Mouse (Mus musculus): ENCODE data around the gene Ptprj. TPM values are rescaled to one million over a fixed set of nuclear protein-coding genes. Genes with fewer than 3 reads are reported as not detected.

Ptprj gene
- polyA plus RNA-seq, 1 experiment from 2014 or later = 1.7 TPM

DNA sequence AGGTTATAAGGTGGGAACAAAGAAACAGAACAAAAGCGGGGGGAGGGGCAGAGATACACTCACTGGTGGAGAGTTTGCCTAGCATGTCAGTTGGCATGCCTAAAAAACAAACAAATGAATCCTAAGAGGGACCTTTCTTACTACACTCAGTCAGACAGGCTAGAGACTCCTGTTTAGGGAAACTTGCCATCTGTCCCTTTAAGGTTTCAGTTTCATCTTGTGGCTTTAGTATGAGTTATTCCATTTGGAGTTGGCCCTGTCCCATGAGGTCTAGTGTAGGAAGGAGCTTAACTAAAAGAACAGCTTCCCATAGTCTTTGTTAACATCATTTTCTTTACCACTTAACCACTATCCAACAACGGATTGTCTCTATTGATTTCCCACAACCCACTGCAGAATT is 32.6 kb upstream of the Ptprj start:
- Histone ChIP-seq H3K4me3 (ENCODE audit: low read depth, low read length) (no peak overlapping the region), H3K9ac (ENCODE audit: low read depth, low read length) (no peak overlapping the region), H3K9me3 (replicated peaks; ENCODE audit: control insufficient read depth, low read length) (no peaks in the 10 kb centered on the region), H3K4me1 (ENCODE audit: control insufficient read depth, insufficient read depth, low read length) (no peaks in the 10 kb centered on the region), H3K27ac (ENCODE audit: low read depth, low read length) (no peak overlapping the region), H3K4me2 (no peak overlapping the region), H3K36me3 (ENCODE audit: control insufficient read depth, insufficient read depth, low read length) (no peaks in the 10 kb centered on the region), H3K27me3 (ENCODE audit: control insufficient read depth, insufficient read depth, low read length) (no peaks in the 10 kb centered on the region)
- WGBS (ENCODE audit: insufficient replicate concordance) = 69% methylated on average over 2 of the region's 2 CpGs
- ATAC-seq (replicated peaks; ENCODE audit: insufficient number of reproducible peaks, low FRiP score, low TSS enrichment) = no peak

DNA sequence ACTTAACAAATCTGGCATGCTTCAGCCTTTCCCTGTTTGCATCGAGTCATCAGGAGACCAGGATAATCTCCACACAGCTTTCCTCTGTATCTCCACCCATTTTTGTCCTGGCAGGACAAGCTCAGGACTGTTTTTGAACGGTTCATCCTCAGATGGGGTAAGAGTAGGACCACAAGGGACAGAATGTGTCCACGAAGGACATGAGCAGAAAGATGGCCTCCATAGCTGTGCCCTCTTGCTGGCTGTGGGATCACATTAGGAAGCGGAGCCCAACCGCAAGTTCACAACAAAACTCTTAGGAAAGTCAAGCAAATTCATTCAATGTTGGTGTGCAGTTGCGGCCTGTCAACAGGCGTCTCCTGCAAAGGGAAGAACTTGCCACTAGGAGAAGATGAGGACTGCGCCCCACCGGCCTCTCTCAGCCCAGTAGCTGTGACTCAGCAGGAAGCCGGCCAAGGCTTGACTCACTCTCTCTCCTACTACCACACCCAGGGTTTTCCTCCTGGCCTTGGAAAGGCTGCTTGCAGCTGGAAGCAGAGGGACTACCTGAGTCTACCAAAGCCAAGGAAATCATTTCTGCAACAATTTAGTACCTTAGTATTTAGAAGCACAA is 31.6 kb upstream of the Ptprj start:
- Histone ChIP-seq H3K27ac (ENCODE audit: low read depth, low read length) (no peak overlapping the region), H3K4me3 (ENCODE audit: low read depth, low read length) (no peak overlapping the region), H3K36me3 (ENCODE audit: control insufficient read depth, insufficient read depth, low read length) (no peaks in the 10 kb centered on the region), H3K4me2 (no peak overlapping the region), H3K9me3 (replicated peaks; ENCODE audit: control insufficient read depth, low read length) (no peaks in the 10 kb centered on the region), H3K9ac (ENCODE audit: low read depth, low read length) (no peak overlapping the region), H3K27me3 (ENCODE audit: control insufficient read depth, insufficient read depth, low read length) (no peaks in the 10 kb centered on the region), H3K4me1 (ENCODE audit: control insufficient read depth, insufficient read depth, low read length) (no peaks in the 10 kb centered on the region)
- 72% methylated on average over 10 of the region's 10 CpGs for WGBS (ENCODE audit: insufficient replicate concordance)
- ATAC-seq (replicated peaks; ENCODE audit: insufficient number of reproducible peaks, low FRiP score, low TSS enrichment) = no peak

GRCm38 (mm10) chr2:90601056-90601455 is 20.6 kb upstream of the Ptprj start:
- H3K4me1 ChIP-seq (ENCODE audit: control insufficient read depth, insufficient read depth, low read length) = no peaks in the 10 kb centered on the region
- H3K9me3 ChIP-seq (replicated peaks; ENCODE audit: control insufficient read depth, low read length) = no peaks in the 10 kb centered on the region
- H3K4me2 ChIP-seq = no peak overlapping the region
- no peak overlapping the region for H3K4me3 ChIP-seq (ENCODE audit: low read depth, low read length)
- H3K36me3 ChIP-seq (ENCODE audit: control insufficient read depth, insufficient read depth, low read length) = no peaks in the 10 kb centered on the region
- H3K27me3 ChIP-seq (ENCODE audit: control insufficient read depth, insufficient read depth, low read length) = no peaks in the 10 kb centered on the region
- H3K9ac ChIP-seq (ENCODE audit: low read depth, low read length) = no peak overlapping the region
- 92% methylated on average over 3 of the region's 3 CpGs for WGBS (ENCODE audit: insufficient replicate concordance)
- H3K27ac ChIP-seq (ENCODE audit: low read depth, low read length) = no peak overlapping the region
- no peak for ATAC-seq (replicated peaks; ENCODE audit: insufficient number of reproducible peaks, low FRiP score, low TSS enrichment)

DNA sequence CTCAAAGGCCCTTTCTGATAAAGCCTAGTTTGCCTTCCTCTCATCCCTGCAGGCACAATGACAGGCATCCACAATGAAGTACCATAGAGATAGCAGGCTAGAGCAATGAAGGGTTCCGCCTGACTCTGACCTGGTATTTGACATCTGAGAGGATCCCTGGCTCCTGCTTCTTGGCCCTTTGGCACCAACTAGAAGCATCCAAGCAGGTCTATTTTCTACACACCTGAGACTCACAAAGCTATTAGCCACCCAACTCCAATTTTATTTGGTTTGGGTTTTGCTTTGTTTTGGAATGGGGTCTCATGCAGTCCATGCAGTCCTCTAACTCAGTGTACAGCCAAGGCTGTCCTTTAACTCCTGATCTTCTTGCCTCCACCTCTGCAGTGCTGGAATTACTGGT is 7.7 kb upstream of the Ptprj start:
- H3K4me3 ChIP-seq (ENCODE audit: low read depth, low read length) = no peak overlapping the region
- H3K4me2 ChIP-seq = no peak overlapping the region
- H3K27me3 ChIP-seq (ENCODE audit: control insufficient read depth, insufficient read depth, low read length) = no peaks in the 10 kb centered on the region
- no peak for ATAC-seq (replicated peaks; ENCODE audit: insufficient number of reproducible peaks, low FRiP score, low TSS enrichment)
- no peak overlapping the region for H3K27ac ChIP-seq (ENCODE audit: low read depth, low read length)
- H3K9ac ChIP-seq (ENCODE audit: low read depth, low read length) = no peak overlapping the region
- peaks cover 3% of the 10 kb centered on the region; the same call in 1 of the 2 replicates for H3K4me1 ChIP-seq (ENCODE audit: control insufficient read depth, insufficient read depth, low read length)
- H3K36me3 ChIP-seq (ENCODE audit: control insufficient read depth, insufficient read depth, low read length) = no peaks in the 10 kb centered on the region
- H3K9me3 ChIP-seq (replicated peaks; ENCODE audit: control insufficient read depth, low read length) = no peaks in the 10 kb centered on the region; the same call in 1 of the 2 replicates
- 57% methylated on average over 1 of the region's 1 CpGs for WGBS (ENCODE audit: insufficient replicate concordance)

- ATAC-seq (replicated peaks; ENCODE audit: insufficient number of reproducible peaks, low FRiP score, low TSS enrichment) = no peak
- Histone ChIP-seq H3K27me3 (ENCODE audit: control insufficient read depth, insufficient read depth, low read length) (peaks cover 4% of the 10 kb centered on the region; the same call in 1 of the 2 replicates), H3K27ac (ENCODE audit: low read depth, low read length) (no peak overlapping the region), H3K9me3 (replicated peaks; ENCODE audit: control insufficient read depth, low read length) (no peaks in the 10 kb centered on the region; the same call in 1 of the 2 replicates), H3K36me3 (ENCODE audit: control insufficient read depth, insufficient read depth, low read length) (no peaks in the 10 kb centered on the region), H3K4me2 (no peak overlapping the region), H3K4me3 (ENCODE audit: low read depth, low read length) (no peak overlapping the region), H3K9ac (ENCODE audit: low read depth, low read length) (no peak overlapping the region), H3K4me1 (ENCODE audit: control insufficient read depth, insufficient read depth, low read length) (peaks cover 10% of the 10 kb centered on the region)
- 70% methylated on average over 4 of the region's 4 CpGs for WGBS (ENCODE audit: insufficient replicate concordance)
Observed at GRCm38 (mm10) chr2:90584506-90584905, 4.1 kb upstream of the Ptprj start.

GRCm38 (mm10) chr2:90583628-90584131 is 3.2 kb upstream of the Ptprj start:
- Histone ChIP-seq H3K27me3 (ENCODE audit: control insufficient read depth, insufficient read depth, low read length) (peaks cover 4% of the 10 kb centered on the region; the same call in 1 of the 2 replicates), H3K9me3 (replicated peaks; ENCODE audit: control insufficient read depth, low read length) (no peaks in the 10 kb centered on the region; the same call in 1 of the 2 replicates), H3K9ac (ENCODE audit: low read depth, low read length) (no peak overlapping the region), H3K27ac (ENCODE audit: low read depth, low read length) (no peak overlapping the region), H3K36me3 (ENCODE audit: control insufficient read depth, insufficient read depth, low read length) (no peaks in the 10 kb centered on the region), H3K4me1 (ENCODE audit: control insufficient read depth, insufficient read depth, low read length) (peaks cover 10% of the 10 kb centered on the region), H3K4me2 (no peak overlapping the region), H3K4me3 (ENCODE audit: low read depth, low read length) (no peak overlapping the region)
- WGBS (ENCODE audit: insufficient replicate concordance) = 29% methylated on average over 5 of the region's 5 CpGs
- ATAC-seq (replicated peaks; ENCODE audit: insufficient number of reproducible peaks, low FRiP score, low TSS enrichment) = no peak

- no peak overlapping the region for H3K9ac ChIP-seq (ENCODE audit: low read depth, low read length)
- peaks cover 10% of the 10 kb centered on the region for H3K4me1 ChIP-seq (ENCODE audit: control insufficient read depth, insufficient read depth, low read length)
- 60% methylated on average over 2 of the region's 2 CpGs for WGBS (ENCODE audit: insufficient replicate concordance)
- no peaks in the 10 kb centered on the region; the same call in 1 of the 2 replicates for H3K9me3 ChIP-seq (replicated peaks; ENCODE audit: control insufficient read depth, low read length)
- H3K27me3 ChIP-seq (ENCODE audit: control insufficient read depth, insufficient read depth, low read length) = peaks cover 4% of the 10 kb centered on the region; the same call in 1 of the 2 replicates
- H3K4me3 ChIP-seq (ENCODE audit: low read depth, low read length) = no peak overlapping the region
- H3K36me3 ChIP-seq (ENCODE audit: control insufficient read depth, insufficient read depth, low read length) = no peaks in the 10 kb centered on the region
- ATAC-seq (replicated peaks; ENCODE audit: insufficient number of reproducible peaks, low FRiP score, low TSS enrichment) = no peak
- H3K27ac ChIP-seq (ENCODE audit: low read depth, low read length) = no peak overlapping the region
- H3K4me2 ChIP-seq = no peak overlapping the region
Observed at GRCm38 (mm10) chr2:90582814-90583213, 2.4 kb upstream of the Ptprj start.

GRCm38 (mm10) chr2:90582311-90582710 is 1.9 kb upstream of the Ptprj start:
- Histone ChIP-seq H3K4me3 (ENCODE audit: low read depth, low read length) (no peak overlapping the region), H3K36me3 (ENCODE audit: control insufficient read depth, insufficient read depth, low read length) (no peaks in the 10 kb centered on the region), H3K9ac (ENCODE audit: low read depth, low read length) (no peak overlapping the region), H3K4me2 (no peak overlapping the region), H3K9me3 (replicated peaks; ENCODE audit: control insufficient read depth, low read length) (no peaks in the 10 kb centered on the region; the same call in 1 of the 2 replicates), H3K4me1 (ENCODE audit: control insufficient read depth, insufficient read depth, low read length) (peaks cover 10% of the 10 kb centered on the region), H3K27ac (ENCODE audit: low read depth, low read length) (no peak overlapping the region), H3K27me3 (ENCODE audit: control insufficient read depth, insufficient read depth, low read length) (peaks cover 4% of the 10 kb centered on the region; the same call in 1 of the 2 replicates)
- ATAC-seq (replicated peaks; ENCODE audit: insufficient number of reproducible peaks, low FRiP score, low TSS enrichment) = no peak
- 76% methylated on average over 4 of the region's 4 CpGs for WGBS (ENCODE audit: insufficient replicate concordance)

DNA sequence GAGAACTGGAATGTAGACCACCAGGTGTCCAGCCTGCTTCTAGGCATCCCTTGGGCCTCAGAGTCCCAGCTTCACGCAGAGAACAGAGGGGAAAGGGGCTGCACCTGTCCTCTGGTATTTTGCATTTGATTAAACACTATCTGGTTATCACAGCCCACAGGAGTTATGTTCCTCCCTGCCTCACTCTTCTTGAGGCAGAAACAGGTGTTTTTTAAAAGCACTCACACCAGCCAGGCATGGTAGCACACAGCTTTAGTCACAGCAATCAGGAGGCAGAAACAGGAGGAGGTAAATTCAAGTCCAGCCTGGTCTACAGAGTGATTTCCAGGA is 1.3 kb upstream of the Ptprj start:
- Histone ChIP-seq H3K9ac (ENCODE audit: low read depth, low read length) (no peak overlapping the region), H3K27ac (ENCODE audit: low read depth, low read length) (no peak overlapping the region), H3K36me3 (ENCODE audit: control insufficient read depth, insufficient read depth, low read length) (no peaks in the 10 kb centered on the region), H3K4me1 (ENCODE audit: control insufficient read depth, insufficient read depth, low read length) (peaks cover 10% of the 10 kb centered on the region), H3K9me3 (replicated peaks; ENCODE audit: control insufficient read depth, low read length) (no peaks in the 10 kb centered on the region; the same call in 1 of the 2 replicates), H3K4me3 (ENCODE audit: low read depth, low read length) (no peak overlapping the region), H3K27me3 (ENCODE audit: control insufficient read depth, insufficient read depth, low read length) (peaks cover 4% of the 10 kb centered on the region; the same call in 1 of the 2 replicates), H3K4me2 (no peak overlapping the region)
- 73% methylated on average over 1 of the region's 1 CpGs for WGBS (ENCODE audit: insufficient replicate concordance)
- no peak for ATAC-seq (replicated peaks; ENCODE audit: insufficient number of reproducible peaks, low FRiP score, low TSS enrichment)
